Mouse (Mus musculus) midbrain, embryonic 11.5 days (tissue): ENCODE data around the gene Cdca5. TPM values are rescaled to one million over a fixed set of nuclear protein-coding genes. Genes with fewer than 3 reads are reported as not detected.
A peak's percentile ranks its signal among the peaks of the same experiment; 100 is the strongest.

Experiments used
- ATAC-seq: fragments of 200-750 bp; cut with Nextera tagmentation; 2 replicates; pipeline ENCODE4 v1.8.0; 2017; ENCODE audit warnings: moderate TSS enrichment, moderate library complexity; ENCODE audit not compliant: low FRiP score
- DNase-seq: peaks from one replicate; pipeline ENCODE4 v3.0.0; 2015; ENCODE audit warnings: low spot score; ENCODE audit errors: missing footprints
- H3K27ac ChIP-seq: fragments of 300-500 bp; sonication (generic); 2 replicates; pipeline ENCODE4 v1.5.1; 2014; ENCODE audit warnings: low read depth, low read length
- H3K27me3 ChIP-seq: fragments of 300-500 bp; sonication (generic); 2 replicates; pipeline ENCODE4 v1.6.1; 2014; ENCODE audit warnings: mild to moderate bottlenecking, low read length, moderate library complexity, mixed read lengths; ENCODE audit not compliant: control insufficient read depth, insufficient read depth
- H3K36me3 ChIP-seq: fragments of 300-500 bp; sonication (generic); 2 replicates; pipeline ENCODE4 v1.6.1; 2014; ENCODE audit warnings: mild to moderate bottlenecking, low read length, moderate library complexity, mixed read lengths; ENCODE audit not compliant: control insufficient read depth, insufficient read depth
- H3K4me1 ChIP-seq: fragments of 300-500 bp; sonication (generic); 2 replicates; pipeline ENCODE4 v1.6.1; 2014; ENCODE audit warnings: low read length; ENCODE audit not compliant: control insufficient read depth, insufficient read depth
- H3K4me2 ChIP-seq: fragments of 300-500 bp; sonication (generic); 2 replicates; pipeline ENCODE4 v1.6.1; 2014; ENCODE audit warnings: mild to moderate bottlenecking, moderate library complexity
- H3K4me3 ChIP-seq: fragments of 300-500 bp; sonication (generic); 2 replicates; pipeline ENCODE4 v1.5.1; 2014; ENCODE audit warnings: low read depth, low read length
- H3K9ac ChIP-seq: fragments of 300-500 bp; sonication (generic); 2 replicates; pipeline ENCODE4 v1.6.1; 2014; ENCODE audit warnings: low read length
- H3K9me3 ChIP-seq: fragments of 300-500 bp; sonication (generic); 2 replicates; pipeline ENCODE4 v1.6.1; 2016; ENCODE audit warnings: low read length; ENCODE audit not compliant: control insufficient read depth
- WGBS: fragments of 180-500 bp; shearing (Covaris S2); extraction: QIAGEN DNeasy Blood & Tissue Kit; methylation state at CpG from one replicate; pipeline ENCODE4 v1.1.7; 2014; 5-methylcytosine and 5-hydroxymethylcytosine counted together
- polyA plus RNA-seq: library from polyadenylated mRNA; unstranded; fragments of >200 nt; fragmentation: Nextera tagmentation; extraction: Ambion mirVana; gene quantifications from 2 replicates; pipeline ENCODE4 v1.2.1, GENCODE M21; 2014

Gene Cdca5
- polyA plus RNA-seq, 1 experiment from 2014 or later = 66.3 TPM

DNA sequence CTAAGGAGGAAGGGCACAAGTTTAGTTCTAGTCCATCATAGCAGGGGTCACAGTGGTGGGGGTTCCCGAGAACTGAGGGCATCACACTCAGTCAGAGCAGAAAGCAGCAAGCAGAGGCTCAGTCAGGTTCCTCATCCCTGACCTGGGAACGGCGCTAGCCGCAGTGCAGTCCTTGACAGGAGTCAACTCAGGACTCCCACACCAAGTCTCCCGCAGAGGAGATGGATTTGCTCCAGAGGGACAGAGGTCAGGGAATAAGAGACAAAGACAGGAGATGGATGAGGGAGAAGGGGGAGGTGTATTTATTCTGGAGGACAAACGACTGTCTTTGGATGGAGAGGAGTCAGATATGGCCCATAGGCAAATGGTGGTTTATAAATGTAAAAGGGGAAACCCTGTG is 28.3 kb downstream of the Cdca5 start:
- Histone ChIP-seq H3K27me3 (no peaks in the 10 kb centered on the region), H3K9me3 (no peaks in the 10 kb centered on the region), H3K9ac (no peak overlapping the region), H3K4me1 (peaks cover 8% of the 10 kb centered on the region), H3K27ac (no peak overlapping the region), H3K4me2 (no peak overlapping the region), H3K36me3 (peaks cover 12% of the 10 kb centered on the region; the same call in 1 of the 2 replicates), H3K4me3 (no peak overlapping the region)
- ATAC-seq (no peak), DNase-seq (peak; percentile 69)
- 76% methylated on average over 6 of the region's 6 CpGs for WGBS

GRCm38 (mm10) chr19:6116113-6116850 is 31.5 kb downstream of the Cdca5 start:
- Histone ChIP-seq H3K9me3 (no peaks in the 10 kb centered on the region), H3K27ac (no peak overlapping the region), H3K9ac (no peak overlapping the region), H3K27me3 (no peaks in the 10 kb centered on the region), H3K4me2 (no peak overlapping the region), H3K4me3 (0 out of 2 replicates have a peak overlapping the region, but pooled peaks have one; percentile 81), H3K36me3 (peaks cover 12% of the 10 kb centered on the region; the same call in 1 of the 2 replicates), H3K4me1 (peaks cover 8% of the 10 kb centered on the region)
- WGBS = 94% methylated on average over 15 of the region's 15 CpGs
- DNase-seq = peak; percentile 28
- no peak for ATAC-seq

- no peak for ATAC-seq
- no peaks in the 10 kb centered on the region for H3K9me3 ChIP-seq
These were observed 32.7 kb downstream of the Cdca5 start for GRCm38 (mm10) chr19:6117346-6117985.

GRCm38 (mm10) chr19:6117986-6118676 is 33.3 kb downstream of the Cdca5 start, which contains the start of gene Sac3d1:
Gene Sac3d1 (minus strand): TSS chr19:6118650.
- peak within 1 kb of the TSS; percentile 89 for H3K4me2 ChIP-seq
- peak within 1 kb of the TSS; percentile 95 for H3K27ac ChIP-seq
- WGBS = under 1% methylated on average over 75 of the region's 77 CpGs
- ATAC-seq = peak; percentile 86
- DNase-seq = peak; percentile 99
- peak within 1 kb of the TSS; percentile 88 for H3K9ac ChIP-seq
- H3K4me3 ChIP-seq = peak within 1 kb of the TSS; percentile 81
- H3K27me3 ChIP-seq = no peaks in the 10 kb centered on the region
- no peaks in the 10 kb centered on the region for H3K9me3 ChIP-seq
- H3K36me3 ChIP-seq = peaks cover 12% of the 10 kb centered on the region; the same call in 1 of the 2 replicates
- H3K4me1 ChIP-seq = peaks cover 8% of the 10 kb centered on the region

More at GRCm38 (mm10) chr19:6117346-6117985, 32.7 kb downstream of the Cdca5 start:
- peak overlapping the region; percentile 95 for H3K27ac ChIP-seq
- peak overlapping the region; percentile 88 for H3K9ac ChIP-seq
- peaks cover 8% of the 10 kb centered on the region for H3K4me1 ChIP-seq
- H3K36me3 ChIP-seq = peaks cover 12% of the 10 kb centered on the region; the same call in 1 of the 2 replicates
- H3K4me2 ChIP-seq = peak overlapping the region; percentile 89
- WGBS = 6% methylated on average over 32 of the region's 32 CpGs
- H3K27me3 ChIP-seq = no peaks in the 10 kb centered on the region
- no peak for DNase-seq
- H3K4me3 ChIP-seq = peak overlapping the region; percentile 81

DNA sequence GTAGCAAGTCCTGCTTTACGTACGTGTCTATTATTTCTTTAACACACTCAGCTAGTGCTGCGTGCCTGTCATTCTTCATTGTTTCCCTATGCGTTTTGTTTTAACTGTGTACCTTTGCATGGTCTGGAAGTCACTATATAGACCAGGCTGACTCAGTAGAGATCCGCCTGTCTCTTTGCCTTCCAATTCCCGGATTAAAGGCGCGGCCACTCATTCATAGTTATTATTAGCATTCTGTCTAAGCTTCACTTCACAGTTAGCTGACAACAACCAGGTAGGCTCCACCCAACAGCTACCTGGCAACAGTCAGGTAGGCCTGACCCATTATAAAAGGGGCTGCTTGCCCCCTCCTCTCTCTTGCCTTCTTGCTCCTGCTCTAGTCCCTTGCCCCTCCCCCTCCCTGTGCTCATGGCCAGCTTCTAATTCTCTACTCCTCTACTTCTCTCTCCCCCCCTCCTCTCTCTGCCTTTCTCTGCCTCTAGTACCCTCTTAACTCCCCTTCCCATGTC is 33.9 kb downstream of the Cdca5 start:
- Histone ChIP-seq H3K36me3 (peaks cover 12% of the 10 kb centered on the region; the same call in 1 of the 2 replicates), H3K9me3 (no peaks in the 10 kb centered on the region), H3K4me3 (peak overlapping the region; percentile 81), H3K27ac (no peak overlapping the region), H3K4me2 (peak overlapping the region; percentile 89), H3K4me1 (peaks cover 8% of the 10 kb centered on the region), H3K9ac (peak overlapping the region; percentile 88), H3K27me3 (no peaks in the 10 kb centered on the region)
- WGBS = under 1% methylated on average over 8 of the region's 8 CpGs
- DNase-seq (peak; percentile 88), ATAC-seq (peak; percentile 58)

DNA sequence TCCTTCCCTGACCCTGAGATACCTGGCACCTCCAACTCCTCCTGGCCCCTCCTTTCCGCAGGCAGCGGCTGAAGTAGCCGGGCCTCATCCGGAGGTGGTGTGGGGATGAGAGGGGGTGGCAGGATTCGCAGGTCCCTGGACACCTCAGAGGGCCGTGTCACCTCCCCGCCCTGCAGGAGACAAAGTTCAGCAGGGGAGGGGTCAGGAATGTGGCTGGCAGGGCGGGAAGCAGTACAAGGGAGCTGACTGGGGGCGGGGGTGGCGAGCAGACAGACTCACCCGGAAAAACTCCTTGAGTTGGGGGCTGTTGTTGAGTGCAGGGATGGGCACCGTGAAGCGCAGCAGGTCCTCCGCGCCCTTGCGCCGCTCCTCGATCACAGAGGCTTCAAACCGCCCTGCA is 37.0 kb downstream of the Cdca5 start:
- Histone ChIP-seq H3K36me3 (no peaks in the 10 kb centered on the region), H3K4me2 (no peak overlapping the region), H3K27ac (no peak overlapping the region), H3K9me3 (no peaks in the 10 kb centered on the region), H3K4me1 (peaks cover 6% of the 10 kb centered on the region), H3K27me3 (no peaks in the 10 kb centered on the region), H3K9ac (no peak overlapping the region), H3K4me3 (no peak overlapping the region)
- peak; percentile 65 for DNase-seq
- 31% methylated on average over 19 of the region's 19 CpGs for WGBS
- no peak for ATAC-seq

DNA sequence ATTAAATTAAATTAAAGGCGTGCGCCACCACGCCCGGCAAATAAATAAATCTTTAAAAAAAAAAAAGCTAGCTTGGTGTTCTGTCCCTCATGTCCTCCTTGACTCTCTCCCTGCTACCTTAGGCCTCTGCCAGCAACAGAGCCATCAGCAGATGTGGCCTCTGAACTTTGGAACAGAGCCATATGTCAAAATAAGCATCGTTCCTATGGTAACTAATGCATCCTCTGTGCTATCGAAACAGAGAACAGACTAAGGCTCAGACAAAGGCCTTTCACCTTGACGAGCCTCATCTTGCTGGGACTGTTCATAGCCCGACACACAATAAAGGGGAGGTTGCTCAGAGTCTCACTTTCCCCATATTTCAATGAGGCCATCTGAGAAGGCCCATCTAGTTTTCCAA is 38.5 kb downstream of the Cdca5 start:
- Histone ChIP-seq H3K4me1 (peaks cover 2% of the 10 kb centered on the region), H3K9ac (0 out of 2 replicates have a peak overlapping the region, but pooled peaks have one; percentile 9), H3K36me3 (no peaks in the 10 kb centered on the region), H3K27me3 (no peaks in the 10 kb centered on the region), H3K27ac (no peak overlapping the region), H3K9me3 (no peaks in the 10 kb centered on the region), H3K4me3 (no peak overlapping the region), H3K4me2 (no peak overlapping the region)
- no peak for ATAC-seq
- DNase-seq = peak; percentile 80
- 76% methylated on average over 8 of the region's 8 CpGs for WGBS

DNA sequence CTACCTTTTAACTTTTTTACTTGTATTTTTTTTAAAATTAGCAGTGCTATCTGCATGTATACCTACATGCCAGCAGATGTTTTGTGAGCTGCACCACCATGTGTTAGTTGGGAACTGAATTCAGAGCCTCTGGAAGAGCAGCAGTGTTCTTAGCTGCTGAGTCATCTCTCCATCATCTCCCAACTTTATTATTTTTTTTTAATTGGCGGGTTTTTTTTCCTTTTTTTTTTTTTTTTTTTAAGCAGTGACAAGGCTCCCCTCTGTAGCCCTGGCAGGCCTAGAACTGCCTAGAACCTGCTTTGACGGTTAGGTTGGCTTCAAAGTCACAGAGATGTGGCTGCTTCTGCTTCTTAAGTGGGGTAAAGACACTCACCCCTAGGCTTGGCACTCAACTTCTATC is 40.1 kb downstream of the Cdca5 start:
- H3K9me3 ChIP-seq = no peaks in the 10 kb centered on the region
- WGBS = 72% methylated on average over 2 of the region's 2 CpGs
- no peak overlapping the region for H3K27ac ChIP-seq
- DNase-seq (peak; percentile 78), ATAC-seq (no peak)
- H3K4me3 ChIP-seq = no peak overlapping the region
- H3K27me3 ChIP-seq = no peaks in the 10 kb centered on the region
- no peak overlapping the region for H3K4me2 ChIP-seq
- no peak overlapping the region for H3K9ac ChIP-seq
- H3K4me1 ChIP-seq = peaks cover 2% of the 10 kb centered on the region; the same call in 1 of the 2 replicates
- H3K36me3 ChIP-seq = no peaks in the 10 kb centered on the region
